Mouse (Mus musculus) heart, embryonic 15.5 days (tissue): ENCODE measurements around the gene Smg5. TPM values are rescaled to one million over a fixed set of nuclear protein-coding genes. Genes with fewer than 3 reads are reported as not detected.
"Not testable (repeated sequence)": the region's sequence is repeated elsewhere in the genome, so short reads cannot be mapped to it uniquely, and the experiment has no call there.

Source experiments
- ATAC-seq: fragments of 200-750 bp; cut with Nextera tagmentation; replicated peaks from 2 replicates; pipeline ENCODE4 v1.8.0; 2017; ENCODE audit warnings: low read depth, moderate TSS enrichment; ENCODE audit not compliant: insufficient number of reproducible peaks, insufficient read depth, low FRiP score
- H3K27ac ChIP-seq: fragments of 300-500 bp; sonication (generic); 2 replicates; pipeline ENCODE4 v1.5.1; 2015; ENCODE audit warnings: mild to moderate bottlenecking, inconsistent platforms
- H3K27me3 ChIP-seq: fragments of 300-500 bp; sonication (generic); 2 replicates; pipeline ENCODE4 v1.6.1; 2015; ENCODE audit warnings: inconsistent platforms
- H3K36me3 ChIP-seq: fragments of 300-500 bp; sonication (generic); 2 replicates; pipeline ENCODE4 v1.6.1; 2015; ENCODE audit warnings: mild to moderate bottlenecking, inconsistent platforms
- H3K4me1 ChIP-seq: fragments of 300-500 bp; sonication (generic); replicated peaks from 2 replicates; pipeline ENCODE4 v1.6.1; 2015; ENCODE audit warnings: inconsistent platforms
- H3K4me2 ChIP-seq: fragments of 300-500 bp; sonication (generic); 2 replicates; pipeline ENCODE4 v1.6.1; 2015; ENCODE audit warnings: inconsistent platforms, mild to moderate bottlenecking, moderate library complexity
- H3K4me3 ChIP-seq: fragments of 300-500 bp; sonication (generic); 2 replicates; pipeline ENCODE4 v1.5.1; 2015; ENCODE audit warnings: mild to moderate bottlenecking, inconsistent platforms
- H3K9ac ChIP-seq: fragments of 300-500 bp; sonication (generic); 2 replicates; pipeline ENCODE4 v1.6.1; 2015; ENCODE audit warnings: mild to moderate bottlenecking, inconsistent platforms
- H3K9me3 ChIP-seq: fragments of 300-500 bp; sonication (generic); replicated peaks from 2 replicates; pipeline ENCODE4 v1.6.1; 2016; ENCODE audit warnings: inconsistent platforms
- WGBS: fragments of 180-500 bp; shearing (Covaris S2); methylation state at CpG from one replicate; pipeline ENCODE4 v1.1.7; 2015; ENCODE audit warnings: mixed read lengths; 5-methylcytosine and 5-hydroxymethylcytosine counted together
- polyA plus RNA-seq: library from polyadenylated mRNA; unstranded; fragments of >200 nt; fragmentation: Nextera tagmentation; extraction: Ambion mirVana; gene quantifications from 2 replicates; pipeline ENCODE4 v1.2.1, GENCODE M21; 2015

Smg5 gene
- polyA plus RNA-seq, 1 experiment from 2014 or later, result 41.1 TPM

DNA sequence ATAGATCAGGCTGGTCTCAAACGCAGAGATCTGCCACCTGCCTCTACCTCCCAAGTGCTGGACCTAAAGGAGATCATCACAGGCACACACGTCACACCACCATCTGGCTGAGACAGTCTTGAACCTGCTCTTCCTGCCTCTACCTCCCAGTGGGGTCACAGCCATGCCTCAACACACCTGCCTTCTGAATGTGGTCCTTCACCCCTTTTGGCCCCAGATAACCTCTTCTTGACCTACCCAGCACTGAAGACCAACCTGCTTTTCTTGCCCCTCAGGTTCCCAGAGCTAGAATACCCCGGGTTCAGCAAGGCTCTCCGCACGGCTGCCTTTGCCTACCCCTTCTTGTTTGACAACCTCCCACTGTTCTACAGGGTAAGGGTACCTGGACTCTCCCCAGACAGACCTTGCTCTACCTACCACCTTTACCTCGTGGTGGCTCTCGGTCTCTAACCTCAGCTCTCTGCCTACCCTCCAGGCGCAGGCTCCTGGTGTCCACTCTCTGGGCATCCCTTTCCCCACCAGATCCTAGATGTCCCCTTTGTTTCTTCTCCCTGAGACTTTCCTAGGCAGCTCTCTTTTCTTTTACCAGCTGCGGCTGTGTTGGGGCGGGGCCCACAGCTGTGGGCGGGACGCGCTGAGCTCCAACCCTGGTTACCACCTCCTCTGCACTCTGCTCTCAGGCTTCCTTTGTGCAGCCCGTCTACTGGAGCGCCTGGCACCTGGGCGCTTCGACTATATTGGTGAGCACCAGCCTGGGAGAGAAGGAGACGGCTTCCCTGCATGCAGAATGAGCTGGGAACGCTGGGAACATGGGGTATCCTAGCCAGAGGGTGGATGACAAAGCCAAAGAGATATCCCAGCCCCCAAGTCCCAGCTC, 39.9 kb downstream of the Smg5 start:
- H3K9me3 ChIP-seq, H3K9ac ChIP-seq, H3K4me1 ChIP-seq, H3K27me3 ChIP-seq, H3K27ac ChIP-seq, H3K36me3 ChIP-seq: not testable (repeated sequence)
- Histone ChIP-seq H3K4me3 (peak overlapping the region; percentile 18; the same call in 1 of the 2 replicates), H3K4me2 (peak overlapping the region; percentile 52)
- 12% methylated on average over 19 of the region's 19 CpGs for WGBS
- peak; percentile 75; the same call in 1 of the 2 replicates for ATAC-seq

DNA sequence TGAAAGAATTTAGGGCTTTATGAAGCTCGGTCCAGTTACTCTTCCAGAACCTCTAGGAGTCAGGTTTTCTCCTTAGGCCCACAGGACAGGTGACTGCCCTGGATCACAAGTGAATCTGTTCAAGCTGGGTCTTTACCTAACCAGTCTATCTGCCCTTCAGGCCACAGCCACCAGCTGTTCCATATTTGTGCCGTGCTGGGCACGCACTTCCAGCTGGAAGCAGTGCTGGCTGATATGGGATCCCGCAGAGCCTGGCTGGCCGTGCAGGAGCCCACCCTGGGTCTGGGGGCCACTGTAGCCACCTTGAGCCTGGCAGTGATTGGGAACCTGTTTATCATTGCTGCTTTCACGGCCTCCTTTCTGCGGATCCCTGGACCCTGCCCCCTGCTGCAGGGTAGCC, 40.6 kb downstream of the Smg5 start:
- H3K4me3 ChIP-seq, H3K9me3 ChIP-seq, H3K4me1 ChIP-seq, ATAC-seq, H3K36me3 ChIP-seq, H3K9ac ChIP-seq, H3K27ac ChIP-seq, H3K27me3 ChIP-seq: not testable (repeated sequence)
- 22% methylated on average over 6 of the region's 7 CpGs for WGBS
- peak overlapping the region; percentile 52 for H3K4me2 ChIP-seq

DNA sequence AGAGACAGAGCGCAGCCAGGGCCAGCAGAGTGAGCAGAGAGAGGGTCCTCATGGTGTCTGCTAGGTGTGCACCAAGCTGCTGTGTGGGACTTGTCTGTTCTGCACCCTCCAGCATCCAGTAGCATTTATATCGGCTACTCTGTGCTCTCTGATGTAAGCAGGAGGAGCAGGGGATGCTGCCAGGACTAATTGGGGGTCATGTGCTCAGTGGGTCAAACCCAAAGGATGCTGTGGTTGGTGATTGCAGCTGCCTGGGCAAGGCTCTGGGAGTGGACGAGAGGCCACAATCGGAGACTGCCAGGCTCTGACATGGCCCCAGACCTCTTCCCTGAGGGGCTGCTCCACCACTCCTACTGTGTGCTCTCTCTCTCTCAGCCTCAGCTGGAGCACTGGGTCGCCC, 42.5 kb downstream of the Smg5 start, which contains the start of gene Bglap2:
Bglap2 (minus strand) TSS at position 101 of the 400 bp plus-strand sequence.
- not testable (repeated sequence) for ATAC-seq, H3K9ac ChIP-seq, H3K4me1 ChIP-seq, H3K27me3 ChIP-seq, H3K27ac ChIP-seq, H3K4me2 ChIP-seq, H3K9me3 ChIP-seq, H3K4me3 ChIP-seq, H3K36me3 ChIP-seq
- WGBS, result 76% methylated on average over 5 of the region's 5 CpGs

DNA sequence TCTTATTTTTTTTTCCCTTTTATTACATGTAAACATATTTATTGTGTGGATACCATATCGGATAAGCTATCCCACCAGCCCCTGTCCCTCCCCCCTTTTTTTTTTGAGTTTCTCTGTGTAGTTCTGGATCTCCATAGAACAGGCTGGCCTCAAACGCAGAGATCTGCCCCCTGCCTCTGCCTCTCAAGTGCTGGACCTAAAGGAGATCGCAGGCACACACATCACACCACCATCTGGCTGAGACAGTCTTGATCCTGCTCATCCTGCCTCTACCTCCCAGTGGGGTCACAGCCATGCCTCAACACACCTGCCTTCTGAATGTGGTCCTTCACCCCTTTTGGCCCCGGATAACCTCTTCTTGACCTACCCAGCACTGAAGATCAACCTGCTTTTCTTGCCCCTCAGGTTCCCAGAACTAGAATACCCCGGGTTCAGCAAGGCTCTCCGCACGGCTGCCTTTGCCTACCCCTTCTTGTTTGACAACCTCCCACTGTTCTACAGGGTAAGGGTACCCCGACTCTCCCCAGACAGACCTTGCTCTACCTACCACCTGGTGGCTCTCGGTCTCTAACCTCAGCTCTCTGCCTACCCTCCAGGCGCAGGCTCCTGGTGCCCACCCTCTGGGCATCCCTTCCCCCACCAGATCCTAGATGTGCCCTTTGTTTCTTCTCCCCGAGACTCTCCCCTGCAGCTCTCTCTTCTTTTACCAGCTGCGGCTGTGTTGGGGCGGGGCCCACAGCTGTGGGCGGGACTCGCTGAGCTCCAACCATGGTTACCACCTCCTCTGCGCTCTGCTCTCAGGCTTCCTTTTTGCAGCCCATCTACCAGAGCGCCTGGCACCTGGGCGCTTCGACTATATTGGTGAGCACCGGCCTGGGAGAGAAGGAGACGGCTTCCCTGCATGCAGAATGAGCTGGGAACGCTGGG, 45.6 kb downstream of the Smg5 start:
- 11% methylated on average over 20 of the region's 22 CpGs for WGBS
- H3K9ac ChIP-seq, H3K4me3 ChIP-seq: not testable (repeated sequence)

DNA sequence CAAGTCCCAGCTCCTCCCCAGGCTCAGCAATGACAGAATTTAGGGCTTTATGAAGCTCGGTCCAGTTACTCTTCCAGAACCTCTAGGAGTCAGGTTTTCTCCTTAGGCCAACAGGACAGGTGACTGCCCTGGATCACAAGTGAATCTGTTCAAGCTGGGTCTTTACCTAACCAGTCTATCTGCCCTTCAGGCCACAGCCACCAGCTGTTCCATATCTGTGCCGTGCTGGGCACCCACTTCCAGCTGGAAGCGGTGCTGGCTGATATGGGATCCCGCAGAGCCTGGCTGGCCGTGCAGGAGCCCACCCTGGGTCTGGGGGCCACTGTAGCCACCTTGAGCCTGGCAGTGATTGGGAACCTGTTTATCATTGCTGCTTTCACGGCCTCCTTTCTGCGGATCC, 46.3 kb downstream of the Smg5 start:
- H3K9me3 ChIP-seq, H3K4me2 ChIP-seq, ATAC-seq, H3K4me1 ChIP-seq, H3K9ac ChIP-seq, H3K4me3 ChIP-seq, H3K36me3 ChIP-seq, H3K27me3 ChIP-seq, H3K27ac ChIP-seq: not testable (repeated sequence)
- WGBS, result 57% methylated on average over 2 of the region's 7 CpGs

More for the DNA sequence above, 45.6 kb downstream of the Smg5 start:
- not testable (repeated sequence) for H3K27me3 ChIP-seq, H3K36me3 ChIP-seq, H3K27ac ChIP-seq, H3K9me3 ChIP-seq, H3K4me1 ChIP-seq
- peak; percentile 69; the same call in 1 of the 2 replicates for ATAC-seq
- H3K4me2 ChIP-seq, result peak overlapping the region; percentile 52

GRCm38 (mm10) chr3:88384364-88384763, 48.3 kb downstream of the Smg5 start, which contains the start of gene Bglap:
TSS of gene Bglap (minus strand) at chr3:88384464.
- H3K4me1 ChIP-seq, result peaks cover 3% of the 10 kb centered on the region; the same call in 1 of the 2 replicates
- WGBS, result 75% methylated on average over 5 of the region's 5 CpGs
- no peak for ATAC-seq
- no peaks in the 10 kb centered on the region for H3K36me3 ChIP-seq
- H3K4me3 ChIP-seq, result no peak within 1 kb of the TSS
- H3K27me3 ChIP-seq, result no peaks in the 10 kb centered on the region
- no peak within 1 kb of the TSS for H3K4me2 ChIP-seq
- H3K27ac ChIP-seq, result no peak within 1 kb of the TSS
- H3K9ac ChIP-seq, result no peak within 1 kb of the TSS
- H3K9me3 ChIP-seq, result no peaks in the 10 kb centered on the region

GRCm38 (mm10) chr3:88393776-88394375, 57.8 kb downstream of the Smg5 start:
- Histone ChIP-seq H3K4me2 (no peak overlapping the region), H3K4me3 (no peak overlapping the region), H3K9ac (no peak overlapping the region), H3K9me3 (no peaks in the 10 kb centered on the region), H3K36me3 (peaks cover 17% of the 10 kb centered on the region), H3K27ac (no peak overlapping the region), H3K4me1 (no peaks in the 10 kb centered on the region), H3K27me3 (no peaks in the 10 kb centered on the region)
- 0 out of 2 replicates have a peak, but pooled peaks have one; percentile 35 for ATAC-seq
- WGBS, result 79% methylated on average over 9 of the region's 9 CpGs

GRCm38 (mm10) chr3:88395288-88395687, 59.2 kb downstream of the Smg5 start:
- H3K4me2 ChIP-seq, result no peak overlapping the region
- peaks cover 17% of the 10 kb centered on the region for H3K36me3 ChIP-seq

DNA sequence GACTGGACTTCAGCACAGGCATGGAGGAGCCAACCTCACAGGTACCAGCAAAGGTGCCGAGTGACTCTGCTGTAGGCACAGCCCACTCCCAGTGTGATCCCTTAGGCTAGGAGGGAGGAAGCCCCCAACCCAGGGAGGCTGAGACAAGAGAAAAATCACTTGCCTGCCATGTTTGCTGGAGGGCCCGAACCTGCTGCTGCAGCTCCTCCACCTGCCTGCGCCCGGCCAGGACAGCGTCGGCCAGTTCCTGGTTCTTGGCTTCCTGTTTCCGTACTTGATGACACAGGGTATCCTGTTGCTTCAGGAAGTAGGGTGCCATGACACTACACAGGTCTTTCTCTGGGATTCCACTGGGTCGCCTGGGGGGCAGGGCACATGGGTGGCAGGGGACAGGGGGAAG, 59.7 kb downstream of the Smg5 start:
- Histone ChIP-seq H3K9me3 (no peaks in the 10 kb centered on the region), H3K27ac (no peak overlapping the region), H3K4me3 (no peak overlapping the region), H3K36me3 (peaks cover 15% of the 10 kb centered on the region), H3K9ac (no peak overlapping the region), H3K27me3 (no peaks in the 10 kb centered on the region), H3K4me1 (no peaks in the 10 kb centered on the region), H3K4me2 (no peak overlapping the region)
- WGBS, result 89% methylated on average over 8 of the region's 8 CpGs
- ATAC-seq, result no peak

More at GRCm38 (mm10) chr3:88395288-88395687, 59.2 kb downstream of the Smg5 start:
- Histone ChIP-seq H3K9me3 (no peaks in the 10 kb centered on the region), H3K27ac (no peak overlapping the region), H3K9ac (no peak overlapping the region), H3K4me3 (no peak overlapping the region), H3K4me1 (no peaks in the 10 kb centered on the region), H3K27me3 (no peaks in the 10 kb centered on the region)
- WGBS, result 93% methylated on average over 6 of the region's 6 CpGs
- ATAC-seq, result no peak

DNA sequence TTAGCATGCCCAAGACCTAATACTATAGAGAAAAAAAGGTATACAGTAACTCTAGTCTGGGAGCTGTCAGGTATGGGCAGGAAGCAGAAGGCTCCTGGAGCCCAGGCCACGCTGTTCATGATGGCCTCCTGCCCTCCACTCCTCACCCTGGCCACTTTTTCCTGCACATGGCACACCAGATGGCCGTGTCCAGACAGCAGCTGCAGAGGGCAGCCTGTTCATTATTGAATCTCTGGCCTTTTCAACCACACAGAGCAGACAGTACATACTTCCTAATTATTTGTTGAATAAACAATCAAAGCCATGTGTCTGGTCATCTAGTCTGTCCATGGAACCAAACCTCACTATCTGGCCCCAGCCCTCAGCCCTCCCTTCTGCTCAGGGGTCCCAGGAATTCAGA, 62.6 kb downstream of the Smg5 start:
- no peaks in the 10 kb centered on the region for H3K4me1 ChIP-seq
- ATAC-seq, result no peak
- no peak overlapping the region for H3K9ac ChIP-seq
- no peaks in the 10 kb centered on the region for H3K27me3 ChIP-seq
- WGBS, result 82% methylated on average over 2 of the region's 2 CpGs
- H3K36me3 ChIP-seq, result peaks cover 17% of the 10 kb centered on the region
- H3K9me3 ChIP-seq, result no peaks in the 10 kb centered on the region
- no peak overlapping the region for H3K4me2 ChIP-seq
- no peak overlapping the region for H3K4me3 ChIP-seq
- H3K27ac ChIP-seq, result no peak overlapping the region
